Mouse (Mus musculus): ENCODE results near the gene Ctnna2. TPM values are rescaled to one million over a fixed set of nuclear protein-coding genes. Genes with fewer than 3 reads are reported as not detected.

Ctnna2 gene
- polyA plus RNA-seq, 1 experiment from 2014 or later: 1.6 TPM

DNA sequence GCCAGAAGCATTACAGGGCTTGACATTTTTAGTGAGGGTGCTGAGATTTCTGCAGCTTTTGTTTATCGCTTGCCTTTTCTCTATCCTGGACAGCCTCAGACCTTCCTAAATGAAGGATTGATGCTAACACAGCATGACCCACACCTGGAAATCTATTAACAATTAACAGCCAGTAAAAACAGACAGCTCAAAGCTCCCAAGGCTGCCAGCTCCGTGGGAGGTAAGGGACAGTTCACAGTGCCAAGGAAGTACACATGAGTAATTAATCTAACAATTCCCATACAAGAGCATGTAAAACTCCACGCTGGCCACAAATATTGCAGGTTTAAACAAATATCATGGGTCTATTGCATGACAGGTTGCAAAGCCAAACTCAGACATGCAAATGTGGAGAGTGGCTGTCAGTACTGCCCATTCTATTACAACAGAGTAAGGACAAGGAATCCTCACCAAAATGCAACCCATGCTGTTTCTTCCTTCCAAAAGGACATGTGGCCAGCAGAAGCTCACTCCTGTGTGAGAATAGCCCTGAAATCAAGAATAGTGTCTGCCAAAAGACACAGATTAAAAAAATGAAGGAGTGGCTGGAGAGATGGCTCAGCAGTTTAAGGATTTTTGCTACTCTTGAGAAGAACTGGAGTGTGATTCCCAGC lies 765.6 kb downstream of the Ctnna2 start:
- Histone ChIP-seq H3K27ac (replicated peaks; ENCODE audit: low read depth, low read length) (no peak overlapping the region), H3K27me3 (ENCODE audit: control insufficient read depth, insufficient read depth, low read length) (peaks cover 14% of the 10 kb centered on the region; the same call in 1 of the 2 replicates), H3K9me3 (ENCODE audit: control insufficient read depth, low read length) (no peaks in the 10 kb centered on the region), H3K4me2 (ENCODE audit: low read depth, severe bottlenecking) (no peak overlapping the region; the same call in 1 of the 2 replicates), H3K4me1 (ENCODE audit: control insufficient read depth, insufficient read depth, low read length) (no peaks in the 10 kb centered on the region), H3K36me3 (ENCODE audit: control insufficient read depth, insufficient read depth, low read length) (no peaks in the 10 kb centered on the region), H3K4me3 (ENCODE audit: low read depth, low read length) (no peak overlapping the region), H3K9ac (ENCODE audit: low read length) (no peak overlapping the region)
- ATAC-seq (ENCODE audit: insufficient number of reproducible peaks, low FRiP score, low TSS enrichment, low read depth) (no peak), DNase-seq (ENCODE audit: low spot score) (peak; percentile 42)
- 2% methylated on average over 3 of the region's 3 CpGs for WGBS

DNA sequence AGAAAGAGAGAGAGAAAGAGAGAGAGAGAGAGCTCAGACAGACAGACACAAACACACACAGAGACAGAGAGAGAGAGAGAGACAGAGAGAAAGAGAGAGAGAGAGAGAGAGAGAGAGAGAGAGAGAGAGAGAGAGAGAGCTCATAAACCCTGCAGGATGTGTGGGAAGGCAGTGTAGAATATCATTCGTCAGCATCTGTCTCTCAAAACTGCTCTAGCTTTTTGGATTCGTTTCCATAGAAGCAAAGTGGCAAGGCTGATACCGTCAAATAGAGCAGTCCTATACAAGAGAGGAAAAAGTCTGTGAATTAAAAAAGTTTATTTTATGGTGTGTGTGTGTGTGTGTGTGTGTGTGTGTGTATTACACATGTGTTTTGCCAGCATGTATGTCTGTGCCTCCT lies 769.6 kb downstream of the Ctnna2 start:
- H3K36me3 ChIP-seq (ENCODE audit: control insufficient read depth, insufficient read depth, low read length): no peaks in the 10 kb centered on the region
- H3K9ac ChIP-seq (ENCODE audit: low read length): no peak overlapping the region
- no peak overlapping the region for H3K4me3 ChIP-seq (ENCODE audit: low read depth, low read length)
- no peak overlapping the region for H3K4me2 ChIP-seq (ENCODE audit: low read depth, severe bottlenecking)
- no peak overlapping the region for H3K27ac ChIP-seq (replicated peaks; ENCODE audit: low read depth, low read length)
- peaks cover 9% of the 10 kb centered on the region; the same call in 1 of the 2 replicates for H3K27me3 ChIP-seq (ENCODE audit: control insufficient read depth, insufficient read depth, low read length)
- 79% methylated on average over 3 of the region's 3 CpGs for WGBS
- DNase-seq (ENCODE audit: low spot score) (no peak), ATAC-seq (ENCODE audit: insufficient number of reproducible peaks, low FRiP score, low TSS enrichment, low read depth) (no peak)
- no peaks in the 10 kb centered on the region for H3K9me3 ChIP-seq (ENCODE audit: control insufficient read depth, low read length)
- no peaks in the 10 kb centered on the region for H3K4me1 ChIP-seq (ENCODE audit: control insufficient read depth, insufficient read depth, low read length)

DNA sequence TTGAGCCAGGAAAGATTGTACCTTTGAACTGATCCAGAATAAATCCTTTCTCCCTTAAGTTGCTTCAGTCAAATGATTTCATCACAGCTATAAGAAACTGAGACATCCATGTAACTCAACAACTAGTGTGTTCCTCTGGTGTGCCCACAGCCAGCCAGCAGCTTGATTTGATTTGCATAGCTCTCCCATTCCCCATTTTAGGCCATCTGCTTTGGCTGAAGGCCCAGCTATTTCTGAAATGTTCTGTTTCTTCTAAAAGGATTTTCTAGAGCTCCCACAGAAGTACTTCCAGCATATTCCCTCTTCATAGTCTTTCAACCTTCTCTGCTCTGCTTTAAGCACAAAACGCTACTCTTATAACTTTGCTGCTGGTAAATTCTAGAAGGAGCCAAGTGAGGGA lies 770.3 kb downstream of the Ctnna2 start:
- Histone ChIP-seq H3K27me3 (ENCODE audit: control insufficient read depth, insufficient read depth, low read length) (peaks cover 9% of the 10 kb centered on the region; the same call in 1 of the 2 replicates), H3K4me3 (ENCODE audit: low read depth, low read length) (no peak overlapping the region), H3K27ac (replicated peaks; ENCODE audit: low read depth, low read length) (no peak overlapping the region), H3K4me2 (ENCODE audit: low read depth, severe bottlenecking) (no peak overlapping the region), H3K4me1 (ENCODE audit: control insufficient read depth, insufficient read depth, low read length) (no peaks in the 10 kb centered on the region), H3K9ac (ENCODE audit: low read length) (no peak overlapping the region), H3K9me3 (ENCODE audit: control insufficient read depth, low read length) (no peaks in the 10 kb centered on the region), H3K36me3 (ENCODE audit: control insufficient read depth, insufficient read depth, low read length) (no peaks in the 10 kb centered on the region)
- WGBS: 86% methylated on average over 1 of the region's 1 CpGs
- DNase-seq (ENCODE audit: low spot score) (no peak), ATAC-seq (ENCODE audit: insufficient number of reproducible peaks, low FRiP score, low TSS enrichment, low read depth) (no peak)

DNA sequence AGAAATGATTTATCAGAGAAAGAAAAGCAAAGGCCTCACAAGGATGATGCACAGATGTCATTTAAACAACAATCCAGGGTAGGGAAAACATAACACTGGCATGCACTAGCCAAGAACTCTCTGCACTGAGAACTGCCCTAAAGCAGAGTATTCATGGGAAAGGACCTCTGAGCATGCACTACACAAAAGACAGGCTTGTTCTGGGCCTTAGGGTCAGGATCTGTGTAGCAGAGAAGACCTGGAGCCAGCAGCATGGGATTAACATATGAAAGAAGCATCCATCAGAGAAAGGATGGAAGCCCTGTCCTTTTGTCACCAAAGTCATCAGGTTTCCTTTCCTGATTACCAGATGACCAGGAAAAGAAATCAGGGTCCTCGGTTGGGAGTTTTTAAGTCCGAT lies 780.1 kb downstream of the Ctnna2 start:
- 81% methylated on average over 2 of the region's 2 CpGs for WGBS
- ATAC-seq (ENCODE audit: insufficient number of reproducible peaks, low FRiP score, low TSS enrichment, low read depth): no peak

DNA sequence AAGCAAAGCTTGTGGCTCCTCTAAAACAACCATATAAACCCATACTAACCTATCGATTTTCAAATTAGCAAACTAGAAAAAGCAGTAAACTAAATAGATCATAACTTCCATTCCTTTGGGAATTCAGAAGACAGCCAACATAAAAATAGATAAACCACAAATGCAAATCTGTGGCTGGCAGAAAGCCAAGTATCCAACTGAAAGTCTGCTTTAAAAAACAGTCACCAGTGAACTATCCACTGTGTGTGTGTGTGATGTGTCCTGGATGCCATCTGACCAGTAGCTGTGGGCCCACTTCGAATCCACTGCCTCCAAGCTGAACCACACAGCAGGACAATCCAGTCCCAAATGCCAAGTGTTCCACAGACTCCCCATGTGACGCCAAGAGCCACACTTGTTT lies 782.8 kb downstream of the Ctnna2 start:
- H3K4me2 ChIP-seq (ENCODE audit: low read depth, severe bottlenecking): no peak overlapping the region
- no peak for ATAC-seq (ENCODE audit: insufficient number of reproducible peaks, low FRiP score, low TSS enrichment, low read depth)
- no peaks in the 10 kb centered on the region for H3K36me3 ChIP-seq (ENCODE audit: control insufficient read depth, insufficient read depth, low read length)
- no peak overlapping the region for H3K4me3 ChIP-seq (ENCODE audit: low read depth, low read length)
- WGBS: 85% methylated on average over 3 of the region's 3 CpGs
- H3K27me3 ChIP-seq (ENCODE audit: control insufficient read depth, insufficient read depth, low read length): no peaks in the 10 kb centered on the region
- H3K9ac ChIP-seq (ENCODE audit: low read length): no peak overlapping the region
- no peaks in the 10 kb centered on the region for H3K4me1 ChIP-seq (ENCODE audit: control insufficient read depth, insufficient read depth, low read length)
- H3K9me3 ChIP-seq (ENCODE audit: control insufficient read depth, low read length): no peaks in the 10 kb centered on the region
- no peak for DNase-seq (ENCODE audit: low spot score)
- no peak overlapping the region for H3K27ac ChIP-seq (replicated peaks; ENCODE audit: low read depth, low read length)

More for the DNA sequence above, 780.1 kb downstream of the Ctnna2 start:
- no peak overlapping the region for H3K9ac ChIP-seq (ENCODE audit: low read length)
- H3K27me3 ChIP-seq (ENCODE audit: control insufficient read depth, insufficient read depth, low read length): no peaks in the 10 kb centered on the region
- no peak for DNase-seq (ENCODE audit: low spot score)
- H3K4me1 ChIP-seq (ENCODE audit: control insufficient read depth, insufficient read depth, low read length): no peaks in the 10 kb centered on the region
- no peak overlapping the region for H3K4me2 ChIP-seq (ENCODE audit: low read depth, severe bottlenecking)
- H3K4me3 ChIP-seq (ENCODE audit: low read depth, low read length): no peak overlapping the region
- H3K9me3 ChIP-seq (ENCODE audit: control insufficient read depth, low read length): no peaks in the 10 kb centered on the region
- no peaks in the 10 kb centered on the region for H3K36me3 ChIP-seq (ENCODE audit: control insufficient read depth, insufficient read depth, low read length)
- no peak overlapping the region for H3K27ac ChIP-seq (replicated peaks; ENCODE audit: low read depth, low read length)

DNA sequence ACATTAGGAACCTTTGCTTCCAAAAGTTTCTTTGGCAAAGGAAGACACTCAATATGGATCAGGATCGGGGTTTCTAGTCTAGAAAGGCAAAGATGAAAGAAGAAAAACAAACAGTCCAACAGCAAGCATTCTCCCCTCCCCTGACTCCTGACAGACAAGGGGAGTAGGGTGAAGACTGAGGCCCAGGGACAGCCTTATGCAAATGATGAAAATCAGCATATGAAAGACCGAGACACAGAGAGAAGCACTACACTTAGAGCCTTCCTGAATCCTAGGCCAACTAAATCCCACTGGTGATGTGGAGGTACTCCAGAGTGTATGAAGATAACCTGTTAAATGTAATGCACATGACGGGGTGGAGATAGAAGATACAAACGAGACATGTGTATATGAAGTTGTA lies 787.9 kb downstream of the Ctnna2 start:
- H3K4me2 ChIP-seq (ENCODE audit: low read depth, severe bottlenecking): no peak overlapping the region
- ATAC-seq (ENCODE audit: insufficient number of reproducible peaks, low FRiP score, low TSS enrichment, low read depth) (no peak), DNase-seq (ENCODE audit: low spot score) (no peak)
- no peak overlapping the region for H3K27ac ChIP-seq (replicated peaks; ENCODE audit: low read depth, low read length)
- WGBS: 67% methylated on average over 4 of the region's 4 CpGs
- no peaks in the 10 kb centered on the region for H3K27me3 ChIP-seq (ENCODE audit: control insufficient read depth, insufficient read depth, low read length)
- H3K9me3 ChIP-seq (ENCODE audit: control insufficient read depth, low read length): no peaks in the 10 kb centered on the region
- H3K9ac ChIP-seq (ENCODE audit: low read length): no peak overlapping the region
- no peak overlapping the region for H3K4me3 ChIP-seq (ENCODE audit: low read depth, low read length)
- no peaks in the 10 kb centered on the region for H3K4me1 ChIP-seq (ENCODE audit: control insufficient read depth, insufficient read depth, low read length)
- no peaks in the 10 kb centered on the region for H3K36me3 ChIP-seq (ENCODE audit: control insufficient read depth, insufficient read depth, low read length)

DNA sequence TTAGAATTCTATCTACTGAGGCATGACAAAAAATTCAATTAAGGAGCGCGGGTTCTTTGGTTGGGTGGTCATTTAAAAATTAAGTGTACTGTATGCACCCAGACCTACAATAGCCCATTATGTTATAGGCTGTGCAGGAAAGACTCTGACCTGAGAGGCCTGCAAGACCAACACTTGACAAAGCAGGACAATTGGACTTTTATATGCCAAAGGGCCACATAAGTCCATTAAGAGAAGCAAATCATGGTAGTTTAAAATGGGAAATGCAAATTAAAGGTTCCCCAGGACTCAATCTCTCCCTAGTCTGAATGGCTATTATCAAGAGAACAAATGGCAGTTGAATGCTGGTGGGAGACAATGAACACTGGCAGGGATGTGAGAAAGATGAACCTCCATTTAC lies 790.9 kb downstream of the Ctnna2 start:
- 94% methylated on average over 2 of the region's 2 CpGs for WGBS
- no peak for ATAC-seq (ENCODE audit: insufficient number of reproducible peaks, low FRiP score, low TSS enrichment, low read depth)
- H3K9me3 ChIP-seq (ENCODE audit: control insufficient read depth, low read length): no peaks in the 10 kb centered on the region

DNA sequence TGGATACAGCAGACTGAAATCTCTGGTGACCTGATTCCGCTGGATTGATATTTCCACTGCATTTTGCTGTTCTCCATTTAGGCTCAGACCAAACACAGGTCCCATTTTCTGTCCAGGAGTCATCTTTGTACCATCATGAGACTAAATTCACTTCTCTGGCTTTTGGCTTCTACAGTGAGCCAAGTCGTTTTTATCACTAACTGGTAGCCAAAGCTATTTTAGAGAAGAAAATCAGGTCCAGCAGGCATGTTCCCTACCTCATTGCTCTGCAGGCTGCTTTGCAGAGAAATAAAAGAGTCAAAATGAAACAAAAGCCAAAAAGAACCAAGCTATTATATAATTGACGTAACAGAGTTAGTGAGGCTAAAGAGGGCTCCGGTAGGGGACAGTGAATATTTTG lies 793.7 kb downstream of the Ctnna2 start:
- Histone ChIP-seq H3K36me3 (ENCODE audit: control insufficient read depth, insufficient read depth, low read length) (no peaks in the 10 kb centered on the region), H3K9ac (ENCODE audit: low read length) (no peak overlapping the region), H3K27ac (replicated peaks; ENCODE audit: low read depth, low read length) (no peak overlapping the region), H3K27me3 (ENCODE audit: control insufficient read depth, insufficient read depth, low read length) (no peaks in the 10 kb centered on the region), H3K4me1 (ENCODE audit: control insufficient read depth, insufficient read depth, low read length) (no peaks in the 10 kb centered on the region), H3K9me3 (ENCODE audit: control insufficient read depth, low read length) (no peaks in the 10 kb centered on the region), H3K4me3 (ENCODE audit: low read depth, low read length) (no peak overlapping the region), H3K4me2 (ENCODE audit: low read depth, severe bottlenecking) (no peak overlapping the region)
- ATAC-seq (ENCODE audit: insufficient number of reproducible peaks, low FRiP score, low TSS enrichment, low read depth) (no peak), DNase-seq (ENCODE audit: low spot score) (no peak)
- WGBS: 88% methylated on average over 4 of the region's 4 CpGs

More for the DNA sequence above, 790.9 kb downstream of the Ctnna2 start:
- no peak for DNase-seq (ENCODE audit: low spot score)
- Histone ChIP-seq H3K36me3 (ENCODE audit: control insufficient read depth, insufficient read depth, low read length) (no peaks in the 10 kb centered on the region), H3K9ac (ENCODE audit: low read length) (no peak overlapping the region), H3K27me3 (ENCODE audit: control insufficient read depth, insufficient read depth, low read length) (no peaks in the 10 kb centered on the region), H3K4me1 (ENCODE audit: control insufficient read depth, insufficient read depth, low read length) (no peaks in the 10 kb centered on the region), H3K4me3 (ENCODE audit: low read depth, low read length) (no peak overlapping the region), H3K27ac (replicated peaks; ENCODE audit: low read depth, low read length) (no peak overlapping the region), H3K4me2 (ENCODE audit: low read depth, severe bottlenecking) (no peak overlapping the region)

DNA sequence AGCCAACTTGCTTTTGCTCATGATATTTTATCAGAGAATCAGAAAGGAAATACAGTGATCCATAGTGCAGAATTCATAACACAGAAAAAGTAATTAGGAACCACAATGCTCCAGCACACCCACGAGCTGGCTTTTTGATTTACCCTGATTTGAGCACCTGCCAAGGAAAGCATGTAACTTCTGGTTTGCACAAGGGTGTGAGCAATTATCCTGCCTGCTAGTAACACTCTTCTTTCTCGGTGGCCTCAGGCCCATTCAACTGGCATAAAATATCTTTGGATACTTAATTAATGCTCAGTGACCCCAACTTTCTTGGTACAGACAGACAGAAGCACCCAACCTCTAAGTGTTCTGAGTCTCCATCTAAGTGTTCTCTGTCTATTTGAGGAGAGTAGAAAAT lies 794.6 kb downstream of the Ctnna2 start:
- ATAC-seq (ENCODE audit: insufficient number of reproducible peaks, low FRiP score, low TSS enrichment, low read depth): no peak
- WGBS: 71% methylated on average over 2 of the region's 2 CpGs
- no peak for DNase-seq (ENCODE audit: low spot score)
- no peak overlapping the region for H3K9ac ChIP-seq (ENCODE audit: low read length)
- no peaks in the 10 kb centered on the region for H3K9me3 ChIP-seq (ENCODE audit: control insufficient read depth, low read length)
- H3K4me3 ChIP-seq (ENCODE audit: low read depth, low read length): no peak overlapping the region
- no peaks in the 10 kb centered on the region for H3K4me1 ChIP-seq (ENCODE audit: control insufficient read depth, insufficient read depth, low read length)
- no peak overlapping the region for H3K4me2 ChIP-seq (ENCODE audit: low read depth, severe bottlenecking)
- no peaks in the 10 kb centered on the region for H3K36me3 ChIP-seq (ENCODE audit: control insufficient read depth, insufficient read depth, low read length)
- no peaks in the 10 kb centered on the region for H3K27me3 ChIP-seq (ENCODE audit: control insufficient read depth, insufficient read depth, low read length)
- H3K27ac ChIP-seq (replicated peaks; ENCODE audit: low read depth, low read length): no peak overlapping the region

Data from limb, embryonic 11.5 days (tissue).